Mouse (Mus musculus) T-cell, adult 66 days (primary cell): ENCODE results near the gene Hist1h3g. TPM values are rescaled to one million over a fixed set of nuclear protein-coding genes. Genes with fewer than 3 reads are reported as not detected.

Experiments used
- total RNA-seq, 2 experiments: library from RNA; stranded (reverse); gene quantifications; 3 replicates in 1 of 2; 4 replicates in 1 of 2; pipeline ENCODE4 v1.2.4; 2023

Gene Hist1h3g
- total RNA-seq: 10 to 100 TPM; 15.6 to 26.1 TPM

DNA sequence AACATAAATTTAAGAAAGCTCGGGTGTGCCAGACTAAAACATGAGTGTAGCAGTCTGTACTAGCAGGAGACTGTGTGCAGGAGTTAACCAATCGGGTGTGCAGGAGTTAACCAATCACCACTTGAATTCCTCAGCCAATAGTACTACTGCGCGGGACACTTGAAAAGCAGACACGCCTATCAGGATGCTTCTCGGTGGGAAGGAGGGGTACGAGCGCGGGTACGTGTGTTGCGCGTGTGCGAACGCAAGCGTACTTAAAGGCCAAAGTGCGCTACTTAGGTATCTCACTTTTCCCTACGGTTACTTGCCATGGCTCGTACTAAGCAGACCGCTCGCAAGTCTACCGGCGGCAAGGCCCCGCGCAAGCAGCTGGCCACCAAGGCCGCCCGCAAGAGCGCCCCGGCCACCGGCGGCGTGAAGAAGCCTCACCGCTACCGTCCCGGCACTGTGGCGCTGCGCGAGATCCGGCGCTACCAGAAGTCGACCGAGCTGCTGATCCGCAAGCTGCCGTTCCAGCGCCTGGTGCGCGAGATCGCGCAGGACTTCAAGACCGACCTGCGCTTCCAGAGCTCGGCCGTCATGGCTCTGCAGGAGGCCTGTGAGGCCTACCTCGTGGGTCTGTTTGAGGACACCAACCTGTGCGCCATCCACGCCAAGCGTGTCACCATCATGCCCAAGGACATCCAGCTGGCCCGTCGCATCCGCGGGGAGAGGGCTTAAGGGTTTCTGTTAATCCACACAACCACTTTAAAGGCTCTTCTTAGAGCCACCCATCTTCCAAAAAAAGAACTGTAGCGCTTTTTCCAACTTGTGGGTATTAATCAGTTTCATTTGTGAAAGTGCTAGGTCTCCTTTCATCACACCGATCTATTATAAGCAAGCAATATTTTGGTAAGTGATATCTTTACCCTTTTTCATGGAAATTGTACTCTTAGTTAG, at the start of gene Hist1h3g:
Gene Hist1h3g, plus strand, starts transcription at position 286 of the 939 bp plus-strand sequence.

DNA sequence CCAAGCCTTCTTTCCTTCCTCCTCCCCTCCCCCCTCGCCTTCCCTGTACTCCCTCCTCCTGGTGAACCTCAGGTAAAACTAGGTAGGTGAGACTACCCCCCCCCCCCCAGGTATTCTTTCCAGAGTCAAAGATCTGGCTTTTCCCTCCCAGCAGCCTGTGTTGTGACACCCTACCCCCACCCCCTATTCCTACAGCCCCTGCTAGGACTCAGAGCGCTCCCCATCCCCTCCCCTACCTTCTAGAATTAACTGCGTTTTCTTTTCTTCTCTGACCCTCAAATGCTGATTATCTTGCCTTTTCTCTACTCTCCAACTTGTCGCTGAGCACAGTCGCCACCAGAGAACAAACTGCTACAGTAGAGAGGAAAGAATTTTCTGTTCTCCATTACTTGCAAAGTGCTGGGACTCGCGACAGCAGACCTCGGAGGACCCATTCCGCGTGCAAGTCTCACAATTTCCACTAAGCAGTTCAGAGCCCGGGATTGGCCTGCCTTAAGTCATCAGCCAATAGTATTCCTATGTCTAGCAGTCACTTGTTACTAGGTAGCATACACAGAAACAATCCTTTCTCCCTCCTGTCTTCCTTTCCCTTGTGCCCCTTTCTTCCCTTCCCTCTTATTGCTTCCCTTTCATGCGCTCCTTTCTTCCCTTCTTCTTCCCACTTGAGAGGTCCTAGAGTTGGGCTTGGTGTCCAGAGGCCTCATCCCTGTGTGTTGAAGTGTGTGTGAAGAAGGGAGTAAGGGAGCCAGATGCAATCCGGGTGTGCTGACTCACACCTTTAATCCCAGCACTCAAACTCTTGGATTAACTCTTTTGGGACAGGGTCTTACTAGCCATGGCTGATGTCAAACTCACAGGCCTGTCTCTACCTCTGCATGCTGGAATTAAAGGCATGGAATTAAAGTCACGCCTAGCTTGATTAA, 46.6 kb upstream of the Hist1h3g start, which contains the start of gene Btn2a2:
Gene Btn2a2, minus strand, starts transcription at position 458 of the 923 bp plus-strand sequence.

DNA sequence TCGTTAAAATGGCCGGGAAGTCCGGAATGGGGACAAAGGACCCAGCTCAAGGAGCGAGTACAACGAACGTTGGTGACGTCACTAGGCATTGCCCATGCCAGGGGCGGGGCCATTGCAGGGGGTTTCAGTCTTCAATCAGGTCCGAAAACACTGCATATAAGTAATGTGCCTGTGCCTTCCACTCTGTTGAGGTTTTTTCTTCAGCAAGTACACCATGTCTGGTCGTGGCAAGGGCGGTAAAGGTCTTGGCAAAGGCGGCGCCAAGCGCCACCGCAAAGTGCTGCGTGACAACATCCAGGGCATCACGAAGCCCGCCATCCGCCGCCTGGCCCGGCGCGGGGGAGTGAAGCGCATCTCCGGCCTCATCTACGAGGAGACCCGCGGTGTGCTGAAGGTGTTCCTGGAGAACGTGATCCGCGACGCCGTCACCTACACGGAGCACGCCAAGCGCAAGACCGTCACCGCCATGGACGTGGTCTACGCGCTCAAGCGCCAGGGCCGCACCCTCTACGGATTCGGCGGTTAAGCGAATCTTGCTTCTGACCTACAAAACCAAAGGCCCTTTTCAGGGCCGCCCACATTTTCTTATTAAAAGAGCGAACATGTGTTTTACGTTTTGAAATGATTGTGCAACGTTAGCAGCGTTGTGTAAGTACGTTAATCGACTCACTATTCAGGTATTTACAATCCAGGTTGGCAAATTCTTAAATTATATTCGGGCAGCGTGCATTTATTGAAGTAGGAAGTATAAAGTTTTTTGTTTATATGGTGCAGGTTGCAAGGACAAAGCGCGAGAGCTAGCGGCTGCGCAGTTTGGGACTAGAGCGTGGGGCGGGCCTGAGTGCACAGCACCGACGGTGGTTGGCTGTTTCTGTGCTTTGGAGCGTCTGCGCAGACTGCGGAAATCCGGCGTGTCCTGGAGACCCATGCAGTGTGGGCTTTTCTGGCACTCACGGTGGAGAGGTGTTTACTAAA, 4.0 kb upstream of the Hist1h3g start, which contains the start of gene Hist1h4h:
Gene Hist1h4h, plus strand, starts transcription at position 150 of the 975 bp plus-strand sequence.

DNA sequence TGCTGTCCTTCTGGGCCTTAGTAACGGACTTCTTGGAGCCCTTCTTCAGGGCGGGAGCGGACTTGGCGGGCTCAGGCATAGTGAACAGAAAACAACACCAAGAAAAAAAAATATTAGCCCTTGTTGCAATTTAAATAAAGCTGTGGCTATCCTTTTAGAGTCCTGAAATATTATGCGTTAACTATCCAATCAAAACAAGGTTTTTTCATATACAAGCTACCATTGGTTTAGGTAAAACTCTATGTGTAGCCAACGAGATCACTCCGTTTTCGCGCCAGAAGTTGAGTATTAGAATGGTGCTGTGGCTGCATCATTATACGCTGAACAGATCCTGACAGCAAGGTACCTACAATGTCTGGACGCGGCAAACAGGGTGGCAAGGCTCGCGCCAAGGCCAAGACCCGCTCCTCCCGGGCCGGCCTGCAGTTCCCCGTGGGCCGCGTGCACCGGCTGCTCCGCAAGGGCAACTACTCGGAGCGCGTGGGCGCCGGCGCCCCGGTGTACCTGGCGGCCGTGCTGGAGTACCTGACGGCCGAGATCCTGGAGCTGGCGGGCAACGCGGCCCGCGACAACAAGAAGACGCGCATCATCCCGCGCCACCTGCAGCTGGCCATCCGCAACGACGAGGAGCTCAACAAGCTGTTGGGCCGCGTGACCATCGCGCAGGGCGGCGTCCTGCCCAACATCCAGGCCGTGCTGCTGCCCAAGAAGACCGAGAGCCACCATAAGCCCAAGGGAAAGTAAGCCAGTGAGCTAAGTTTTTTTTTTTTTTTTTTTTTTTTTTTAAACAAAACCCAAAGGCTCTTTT, 1.5 kb upstream of the Hist1h3g start, which contains the start of gene Hist1h2af:
Gene Hist1h2af, plus strand, starts transcription at position 347 of the 808 bp plus-strand sequence.

DNA sequence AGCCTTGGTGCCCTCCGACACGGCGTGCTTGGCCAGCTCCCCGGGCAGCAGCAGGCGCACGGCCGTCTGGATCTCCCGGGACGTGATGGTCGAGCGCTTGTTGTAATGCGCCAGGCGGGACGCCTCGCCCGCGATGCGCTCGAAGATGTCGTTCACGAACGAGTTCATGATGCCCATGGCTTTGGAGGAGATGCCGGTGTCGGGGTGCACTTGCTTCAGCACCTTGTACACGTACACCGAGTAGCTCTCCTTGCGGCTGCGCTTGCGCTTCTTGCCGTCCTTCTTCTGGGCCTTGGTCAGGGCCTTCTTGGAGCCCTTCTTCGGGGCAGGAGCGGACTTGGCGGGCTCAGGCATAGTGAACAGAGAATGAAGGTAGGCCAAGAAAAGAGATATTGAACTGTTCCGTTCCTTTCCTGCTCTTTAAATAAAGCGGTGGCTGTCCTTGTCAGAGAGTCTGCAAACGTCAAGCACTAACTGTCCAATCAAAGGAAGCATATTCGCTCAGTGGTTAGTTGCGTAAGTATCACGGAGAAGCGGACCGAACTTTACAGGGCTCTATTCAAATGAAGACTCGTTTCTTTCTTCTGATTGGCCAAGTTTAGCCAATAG, 7.9 kb downstream of the Hist1h3g start, which contains the start of gene Hist1h2bh:
Gene Hist1h2bh, minus strand, starts transcription at position 394 of the 609 bp plus-strand sequence.

DNA sequence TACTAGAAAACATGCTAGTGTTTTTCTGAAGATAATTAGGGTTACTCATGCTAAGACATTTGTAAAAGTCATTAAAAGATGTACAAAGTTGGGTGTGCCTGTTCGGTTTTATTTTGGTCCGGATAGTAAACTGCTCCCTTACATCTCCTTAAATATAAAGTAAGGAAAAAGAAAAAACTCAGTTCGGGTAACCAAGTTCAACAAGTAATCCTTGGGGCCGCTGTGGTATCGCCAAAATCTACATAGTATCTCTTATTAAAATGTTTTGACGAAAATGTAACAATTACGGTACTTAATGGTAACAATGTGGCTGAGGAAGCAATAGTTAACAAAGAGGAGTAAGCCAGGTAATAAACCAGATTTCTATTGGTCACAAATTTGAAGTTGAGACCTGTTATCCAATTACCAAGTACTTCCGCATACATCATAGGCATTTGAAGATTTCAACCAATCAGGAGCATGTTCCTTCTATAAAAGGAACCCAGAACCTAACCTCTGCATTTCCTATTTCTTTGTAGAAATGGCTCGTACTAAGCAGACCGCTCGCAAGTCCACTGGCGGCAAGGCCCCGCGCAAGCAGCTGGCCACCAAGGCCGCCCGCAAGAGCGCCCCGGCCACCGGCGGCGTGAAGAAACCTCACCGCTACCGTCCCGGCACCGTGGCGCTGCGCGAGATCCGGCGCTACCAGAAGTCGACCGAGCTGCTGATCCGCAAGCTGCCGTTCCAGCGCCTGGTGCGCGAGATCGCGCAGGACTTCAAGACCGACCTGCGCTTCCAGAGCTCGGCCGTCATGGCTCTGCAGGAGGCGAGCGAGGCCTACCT, 9.0 kb downstream of the Hist1h3g start, which contains the start of gene Hist1h3f:
Gene Hist1h3f, plus strand, starts transcription at position 88 of the 822 bp plus-strand sequence.

DNA sequence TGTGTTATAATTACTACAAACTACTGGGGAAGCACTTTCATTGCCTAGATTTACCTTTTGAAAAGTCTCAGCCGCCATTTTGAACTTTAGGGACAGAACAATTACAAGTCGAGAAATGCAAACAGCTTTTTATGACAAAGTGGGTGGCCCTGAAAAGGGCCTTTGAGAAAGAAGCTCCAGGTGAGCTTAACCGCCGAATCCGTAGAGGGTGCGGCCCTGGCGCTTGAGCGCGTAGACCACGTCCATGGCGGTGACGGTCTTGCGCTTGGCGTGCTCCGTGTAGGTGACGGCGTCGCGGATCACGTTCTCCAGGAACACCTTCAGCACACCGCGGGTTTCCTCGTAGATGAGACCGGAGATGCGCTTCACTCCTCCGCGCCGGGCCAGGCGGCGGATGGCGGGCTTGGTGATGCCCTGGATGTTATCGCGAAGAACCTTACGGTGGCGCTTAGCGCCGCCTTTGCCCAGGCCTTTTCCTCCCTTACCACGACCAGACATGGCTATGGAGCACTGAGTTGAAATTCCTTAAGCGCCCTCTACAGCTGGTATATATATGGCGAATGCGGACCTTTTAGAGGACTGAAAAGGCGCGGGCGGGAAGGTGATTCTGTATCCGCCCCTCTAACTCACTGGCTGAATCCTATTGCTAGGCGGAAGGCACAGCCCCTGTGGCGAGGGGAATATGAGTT, 16.1 kb downstream of the Hist1h3g start, which contains the start of gene Hist1h4f:
Gene Hist1h4f, minus strand, starts transcription at position 503 of the 689 bp plus-strand sequence.

DNA sequence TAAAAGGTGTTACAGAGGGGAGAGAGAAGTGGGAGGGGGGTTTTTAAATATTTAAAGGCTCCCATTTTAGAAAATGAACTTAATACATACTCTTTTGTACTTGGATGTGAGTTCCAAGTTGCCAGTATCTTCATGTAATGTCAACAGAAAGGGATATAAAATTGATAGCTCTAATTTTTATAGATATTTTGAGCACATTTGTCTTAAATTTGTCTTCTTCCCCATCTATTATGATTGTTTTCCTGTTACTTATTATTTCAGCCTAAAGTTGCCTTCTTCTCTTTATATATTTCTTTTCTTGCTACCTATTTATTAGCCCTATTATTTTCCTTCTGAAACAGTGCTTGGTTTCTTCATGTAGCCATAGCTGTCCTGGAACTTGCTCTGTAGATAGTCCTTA, 17.7 kb downstream of the Hist1h3g start, which contains the start of gene Hist1h1d:
Gene Hist1h1d, plus strand, starts transcription at position 301 of the 400 bp plus-strand sequence.

DNA sequence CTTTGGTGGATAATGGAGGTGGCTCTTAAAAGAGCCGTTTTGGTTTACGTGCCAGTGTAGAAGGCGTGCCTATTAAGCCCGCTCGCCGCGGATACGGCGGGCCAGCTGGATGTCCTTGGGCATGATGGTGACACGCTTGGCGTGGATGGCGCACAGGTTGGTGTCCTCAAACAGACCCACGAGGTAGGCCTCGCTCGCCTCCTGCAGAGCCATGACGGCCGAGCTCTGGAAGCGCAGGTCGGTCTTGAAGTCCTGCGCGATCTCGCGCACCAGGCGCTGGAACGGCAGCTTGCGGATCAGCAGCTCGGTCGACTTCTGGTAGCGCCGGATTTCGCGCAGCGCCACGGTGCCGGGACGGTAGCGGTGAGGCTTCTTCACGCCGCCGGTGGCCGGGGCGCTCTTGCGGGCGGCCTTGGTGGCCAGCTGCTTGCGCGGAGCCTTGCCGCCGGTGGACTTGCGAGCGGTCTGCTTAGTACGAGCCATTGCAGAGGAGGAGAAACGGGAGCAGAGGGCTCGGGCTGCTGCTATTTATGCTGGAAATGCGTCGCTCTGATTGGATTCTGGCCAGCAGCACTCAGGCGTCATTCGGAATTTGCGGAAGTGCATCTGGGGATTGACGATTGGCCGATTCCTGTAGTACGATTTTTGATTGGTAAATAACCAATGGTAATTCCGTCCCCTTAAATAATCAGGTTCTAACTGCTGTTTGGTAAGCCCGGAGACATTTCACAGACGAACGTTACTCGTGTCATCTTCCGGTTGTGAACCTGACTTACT, 26.8 kb downstream of the Hist1h3g start, which contains the start of gene Hist1h3e:
Gene Hist1h3e, minus strand, starts transcription at position 487 of the 777 bp plus-strand sequence.

DNA sequence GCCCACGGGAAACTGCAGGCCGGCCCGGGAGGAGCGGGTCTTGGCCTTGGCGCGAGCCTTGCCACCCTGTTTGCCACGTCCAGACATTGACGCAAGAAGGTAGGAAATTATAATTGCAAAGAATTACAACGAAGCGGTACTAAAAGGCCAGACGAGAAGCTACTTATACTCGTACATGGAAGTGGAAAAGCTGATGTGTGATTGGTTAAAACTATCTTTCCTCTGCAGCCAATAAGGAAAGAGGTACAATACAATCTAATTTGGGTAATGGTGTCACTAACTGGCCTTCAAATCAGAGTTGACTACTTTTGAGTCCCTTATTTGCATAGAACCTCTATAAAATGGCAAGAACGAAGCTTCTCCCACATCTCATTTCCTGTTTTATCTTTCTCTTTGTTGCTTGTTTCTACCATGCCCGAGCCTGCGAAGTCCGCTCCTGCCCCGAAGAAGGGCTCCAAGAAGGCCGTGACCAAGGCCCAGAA, 35.8 kb downstream of the Hist1h3g start, which contains the start of the genes Hist1h2ae and Hist1h2bg:
Gene Hist1h2ae, minus strand, starts transcription at position 199 of the 482 bp plus-strand sequence.
Gene Hist1h2bg, plus strand, starts transcription at position 375 of the 482 bp plus-strand sequence.

DNA sequence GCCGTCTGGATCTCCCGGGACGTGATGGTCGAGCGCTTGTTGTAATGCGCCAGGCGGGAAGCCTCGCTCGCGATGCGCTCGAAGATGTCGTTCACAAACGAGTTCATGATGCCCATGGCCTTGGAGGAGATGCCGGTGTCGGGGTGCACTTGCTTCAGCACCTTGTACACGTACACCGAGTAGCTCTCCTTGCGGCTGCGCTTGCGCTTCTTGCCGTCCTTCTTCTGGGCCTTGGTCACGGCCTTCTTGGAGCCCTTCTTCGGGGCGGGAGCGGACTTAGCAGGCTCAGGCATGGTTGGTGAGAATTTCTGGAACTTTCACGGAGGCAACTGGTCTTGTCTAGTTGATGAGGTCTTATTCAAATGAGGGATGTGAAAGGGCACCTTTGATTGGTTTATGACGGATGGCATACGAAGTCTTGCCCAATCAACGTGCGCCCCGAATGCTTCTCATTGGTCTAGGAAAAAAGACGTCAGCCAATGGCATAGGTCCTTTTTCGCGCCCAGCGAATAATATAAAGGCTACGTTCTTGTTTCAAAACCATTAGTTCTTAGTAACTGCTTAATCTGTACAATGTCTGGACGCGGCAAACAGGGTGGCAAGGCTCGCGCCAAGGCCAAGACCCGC, 38.8 kb downstream of the Hist1h3g start, which contains the start of the genes Hist1h2bf and Hist1h2ad:
Gene Hist1h2bf, minus strand, starts transcription at position 299 of the 627 bp plus-strand sequence.
Gene Hist1h2ad, plus strand, starts transcription at position 484 of the 627 bp plus-strand sequence.

DNA sequence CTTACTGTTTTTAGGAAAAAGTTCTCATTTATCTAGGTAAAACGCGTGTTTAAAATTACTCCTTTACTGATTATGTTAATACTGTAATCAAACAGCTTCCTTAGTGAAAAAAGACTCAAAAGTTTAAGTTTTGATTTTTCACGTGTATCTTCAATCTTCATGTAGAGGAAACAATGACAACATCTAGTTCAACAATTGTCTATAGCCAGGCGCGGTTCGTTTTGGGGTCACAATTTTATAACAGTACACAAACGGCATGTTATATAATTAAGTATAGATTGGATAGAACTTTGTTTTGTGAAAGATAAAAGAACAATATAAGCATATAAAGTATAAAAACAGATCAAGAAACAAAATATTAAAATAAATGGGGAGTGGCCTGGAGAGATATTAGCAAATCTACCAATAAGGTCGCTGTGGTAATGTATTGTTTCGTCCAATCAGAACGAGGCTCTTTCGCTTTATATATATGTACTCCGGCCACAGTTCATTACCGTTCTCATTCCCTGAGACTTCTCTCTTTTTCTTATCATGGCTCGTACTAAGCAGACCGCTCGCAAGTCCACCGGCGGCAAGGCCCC, 40.1 kb downstream of the Hist1h3g start, which contains the start of gene Hist1h3d:
Gene Hist1h3d, plus strand, starts transcription at position 493 of the 581 bp plus-strand sequence.

DNA sequence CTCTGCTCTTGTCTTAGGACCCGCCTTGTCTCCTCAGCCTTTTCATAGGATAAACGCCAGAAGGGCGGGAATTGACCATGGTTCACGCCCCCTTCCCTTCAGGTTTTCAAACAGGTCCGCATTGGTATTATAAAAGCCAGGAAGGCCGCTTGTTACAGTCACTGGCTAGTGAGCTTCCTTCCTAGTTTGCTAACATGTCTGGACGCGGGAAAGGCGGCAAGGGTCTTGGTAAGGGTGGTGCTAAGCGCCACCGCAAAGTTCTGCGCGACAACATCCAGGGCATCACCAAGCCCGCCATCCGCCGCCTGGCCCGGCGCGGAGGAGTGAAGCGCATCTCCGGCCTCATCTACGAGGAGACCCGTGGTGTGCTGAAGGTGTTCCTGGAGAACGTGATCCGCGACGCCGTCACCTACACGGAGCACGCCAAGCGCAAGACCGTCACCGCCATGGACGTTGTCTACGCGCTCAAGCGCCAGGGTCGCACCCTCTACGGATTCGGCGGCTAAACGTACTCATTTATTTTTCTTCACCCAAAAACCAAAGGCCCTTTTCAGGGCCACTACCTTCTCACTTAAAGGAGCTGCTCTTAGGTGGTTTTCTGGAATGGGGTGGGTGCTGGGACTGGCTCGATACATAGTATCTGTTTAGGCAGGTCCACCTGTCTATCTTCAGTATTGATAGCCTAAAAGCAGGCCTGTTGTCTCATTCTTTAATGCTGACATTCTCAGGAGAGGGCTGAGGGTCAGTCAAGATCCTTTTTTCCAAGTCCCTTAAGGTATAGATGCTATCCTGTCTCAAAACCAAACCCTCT, 46.4 kb downstream of the Hist1h3g start, which contains the start of gene Hist1h4d:
Gene Hist1h4d, plus strand, starts transcription at position 191 of the 811 bp plus-strand sequence.

